Mouse (Mus musculus) testis, adult 2 months (tissue): ENCODE results near the gene Adgrg1.

Source experiments
- CTCF ChIP-seq: fragments of 200-500 bp; IDR thresholded peaks from 2 replicates; pipeline ENCODE4 v1.5.1; 2012; ENCODE audit warnings: low read depth, mild to moderate bottlenecking, inconsistent platforms, low read length, moderate library complexity; ENCODE audit not compliant: control insufficient read depth, insufficient read depth, insufficient replicate concordance
- POLR2A ChIP-seq: fragments of 200-500 bp; IDR thresholded peaks from 2 replicates; pipeline ENCODE4 v1.6.1; 2012; ENCODE audit warnings: low read depth, mild to moderate bottlenecking, inconsistent platforms, low read length, moderate library complexity; ENCODE audit not compliant: control insufficient read depth

DNA sequence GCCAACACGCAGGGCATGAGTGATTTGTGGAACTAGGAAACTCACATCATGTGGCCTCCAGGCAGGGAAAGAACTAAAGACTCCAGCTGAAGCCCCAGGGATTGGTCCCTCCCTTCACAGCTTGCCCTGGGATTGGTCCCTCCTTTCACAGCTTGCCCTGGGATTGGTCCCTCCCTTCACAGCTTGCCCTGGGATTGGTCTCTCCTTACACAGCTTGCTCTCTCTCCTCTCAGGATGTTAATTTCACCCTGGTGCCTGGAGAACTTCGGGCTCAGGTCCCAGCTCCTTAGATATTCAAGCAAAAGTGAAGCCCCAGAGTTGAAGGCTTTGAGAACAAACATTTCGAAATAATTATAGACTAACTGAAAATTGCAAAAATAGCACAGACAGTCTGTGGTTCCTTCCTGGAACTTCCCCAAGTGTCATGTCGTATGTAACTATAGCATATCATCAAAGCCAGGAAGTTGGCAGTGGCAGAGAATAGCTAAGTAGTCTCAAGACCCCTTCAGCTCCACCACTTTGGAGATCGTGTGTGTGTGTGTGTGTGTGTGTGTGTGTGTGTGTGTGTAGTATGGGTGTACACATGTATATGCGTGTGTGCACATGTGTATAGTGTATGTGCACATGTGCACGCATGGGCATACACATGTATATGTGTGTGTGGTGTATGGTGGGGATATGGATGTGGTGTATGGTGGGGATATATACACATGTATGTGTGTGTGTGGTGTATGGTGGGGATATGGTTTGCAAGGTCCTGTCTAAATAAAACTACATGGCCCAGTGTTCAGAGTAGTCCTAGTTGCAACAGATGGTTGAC, 62.8 kb downstream of the Adgrg1 start:
- TF ChIP-seq CTCF (no peak), POLR2A (no peak)
